34 mouse cellular contexts compared by ENCODE assay signal in genomic region chr14:71104617-71105016, GRCm38 (mm10).
"Had no signal": no experiment of that assay in that cellular context is flagged by ENCODE, and none has a peak within 500 bp of the region (broad histone marks: within the 10 kb centered on the region; RNA-seq: fewer than 3 reads in every experiment).

No protein-coding gene starts in this region.

- H3K9me3 ChIP-seq: heart, embryonic 12.5 days; heart, embryonic 13.5 days; heart, embryonic 15.5 days; hindbrain, embryonic 10.5 days; hindbrain, embryonic 12.5 days; hindbrain, embryonic 13.5 days; hindbrain, embryonic 15.5 days; intestine, embryonic 15.5 days; kidney, embryonic 15.5 days had no signal

- ATAC-seq: hindbrain, embryonic 16.5 days; hindbrain, postnatal 0 days; inflammation-experienced regulatory T-cells, adult 6 months; intestine, embryonic 15.5 days; intestine, embryonic 16.5 days; intestine, postnatal 0 days had no signal

- H3K4me1 ChIP-seq: heart, embryonic 12.5 days; heart, embryonic 13.5 days; heart, embryonic 15.5 days; hindbrain, embryonic 10.5 days; hindbrain, embryonic 12.5 days; hindbrain, embryonic 13.5 days; hindbrain, embryonic 15.5 days; intestine, embryonic 15.5 days; kidney, embryonic 15.5 days had no signal

- H3K9ac ChIP-seq: heart, embryonic 12.5 days; heart, embryonic 13.5 days; heart, embryonic 15.5 days; hindbrain, embryonic 12.5 days; hindbrain, embryonic 13.5 days; hindbrain, embryonic 14.5 days; hindbrain, embryonic 15.5 days; intestine, embryonic 15.5 days; kidney, embryonic 15.5 days had no signal

- H3K4me2 ChIP-seq: heart, embryonic 11.5 days; heart, embryonic 12.5 days; heart, embryonic 13.5 days; heart, embryonic 15.5 days; hindbrain, embryonic 12.5 days; hindbrain, embryonic 13.5 days; hindbrain, embryonic 14.5 days; hindbrain, embryonic 15.5 days; intestine, embryonic 15.5 days; kidney, embryonic 15.5 days had no signal

- H3K27me3 ChIP-seq: heart, embryonic 12.5 days; heart, embryonic 13.5 days; heart, embryonic 15.5 days; hindbrain, embryonic 12.5 days; hindbrain, embryonic 13.5 days; hindbrain, embryonic 15.5 days; intestine, embryonic 15.5 days; kidney, embryonic 15.5 days had no signal

- H3K4me3 ChIP-seq: heart, embryonic 12.5 days; heart, embryonic 13.5 days; heart, embryonic 15.5 days; hindbrain, embryonic 10.5 days; hindbrain, embryonic 12.5 days; hindbrain, embryonic 13.5 days; hindbrain, embryonic 15.5 days; intestine, embryonic 15.5 days; kidney, embryonic 15.5 days; layer of hippocampus, adult 2 months; left cerebral cortex, adult 2 months had no signal

- H3K27ac ChIP-seq: heart, embryonic 13.5 days; heart, embryonic 15.5 days; hindbrain, embryonic 10.5 days; hindbrain, embryonic 12.5 days; hindbrain, embryonic 13.5 days; hindbrain, embryonic 14.5 days; hindbrain, embryonic 15.5 days; hindbrain, postnatal 0 days; intestine, embryonic 15.5 days; kidney, embryonic 15.5 days; kidney, postnatal 0 days; layer of hippocampus, adult 2 months; left cerebral cortex, adult 2 months had no signal

- DNase-seq: heart, postnatal 10 days; heart, postnatal 14 days; heart, postnatal 36 days; heart, postnatal 4 days; kidney, adult 11 months; kidney, adult 18-20 months; kidney, adult 2 months; kidney, adult 8-10 months; kidney, adult 9 months; kidney, postnatal 10 days; kidney, postnatal 14 days; kidney, postnatal 25 days; kidney, postnatal 36 days; kidney, postnatal 4 days; layer of hippocampus, postnatal 36 days had no signal

- H3K36me3 ChIP-seq: heart, embryonic 12.5 days; heart, embryonic 13.5 days; heart, embryonic 15.5 days; hindbrain, embryonic 10.5 days; hindbrain, embryonic 12.5 days; hindbrain, embryonic 13.5 days; hindbrain, embryonic 15.5 days; intestine, embryonic 15.5 days; kidney, embryonic 15.5 days had no signal
